Mouse (Mus musculus) heart, postnatal 0 days (tissue): Measurements from ENCODE around the gene Tbc1d9b. TPM values are rescaled to one million over a fixed set of nuclear protein-coding genes. Genes with fewer than 3 reads are reported as not detected.

Experiments used
- ATAC-seq: fragments of 200-750 bp; cut with Nextera tagmentation; 2 replicates; pipeline ENCODE4 v1.8.0; 2017; ENCODE audit warnings: low read depth, moderate number of reproducible peaks, moderate library complexity; ENCODE audit not compliant: insufficient read depth
- DNase-seq: peaks from one replicate; pipeline ENCODE4 v3.0.0-alpha.2; 2016; ENCODE audit warnings: low spot score
- H3K27ac ChIP-seq: fragments of 300-500 bp; sonication (generic); 2 replicates; pipeline ENCODE4 v1.5.1; 2014; ENCODE audit warnings: low read depth, mild to moderate bottlenecking
- H3K27me3 ChIP-seq: fragments of 300-500 bp; sonication (generic); 2 replicates; pipeline ENCODE4 v1.6.1; 2014; ENCODE audit warnings: low read length, mixed read lengths; ENCODE audit not compliant: control insufficient read depth, insufficient read depth
- H3K36me3 ChIP-seq: fragments of 300-500 bp; sonication (generic); replicated peaks from 2 replicates; pipeline ENCODE4 v1.6.1; 2014; ENCODE audit warnings: low read length, mixed read lengths; ENCODE audit not compliant: control insufficient read depth, insufficient read depth
- H3K4me1 ChIP-seq: fragments of 300-500 bp; sonication (generic); 2 replicates; pipeline ENCODE4 v1.6.1; 2014; ENCODE audit warnings: antibody characterized with exemption; ENCODE audit not compliant: control insufficient read depth, insufficient read depth
- H3K4me2 ChIP-seq: fragments of 300-500 bp; sonication (generic); 2 replicates; pipeline ENCODE4 v1.6.1; 2014; ENCODE audit warnings: low read depth, mild to moderate bottlenecking, low read length, moderate library complexity
- H3K4me3 ChIP-seq: fragments of 300-500 bp; sonication (generic); 2 replicates; pipeline ENCODE4 v1.5.1; 2014; ENCODE audit warnings: low read depth, low read length
- H3K9ac ChIP-seq: fragments of 300-500 bp; sonication (generic); replicated peaks from 2 replicates; pipeline ENCODE4 v1.6.1; 2014; ENCODE audit warnings: low read depth, low read length, mixed read lengths
- H3K9me3 ChIP-seq: fragments of 300-500 bp; sonication (generic); replicated peaks from 2 replicates; pipeline ENCODE4 v1.6.1; 2016; ENCODE audit warnings: low read length; ENCODE audit not compliant: control insufficient read depth
- CTCF ChIP-seq: IDR thresholded peaks from 2 replicates; pipeline ENCODE4 v1.5.1; 2016; ENCODE audit warnings: antibody characterized with exemption, control low read depth, low read depth
- EP300 ChIP-seq: IDR thresholded peaks from 2 replicates; pipeline ENCODE4 v1.6.1; 2016; ENCODE audit warnings: antibody characterized with exemption, low read depth
- WGBS: fragments of 180-500 bp; shearing (Covaris S2); extraction: QIAGEN DNeasy Blood & Tissue Kit; methylation state at CpG from one replicate; pipeline ENCODE4 v1.1.7; 2014; 5-methylcytosine and 5-hydroxymethylcytosine counted together
- polyA plus RNA-seq: library from polyadenylated mRNA; unstranded; fragments of >200 nt; fragmentation: Nextera tagmentation; extraction: Ambion mirVana; gene quantifications from 2 replicates; pipeline ENCODE4 v1.2.1, GENCODE M21; 2015
- total RNA-seq: library from RNA; depleted of rRNA; stranded (reverse); fragments of >200 nt; gene quantifications from 2 replicates; pipeline ENCODE4 v1.2.3, GENCODE M21; 2014; ENCODE audit warnings: low replicate concordance; rRNA removed

Gene Tbc1d9b
- 37.6 and 49.0 TPM in 2 replicates for total RNA-seq
- polyA plus RNA-seq: 18.2 and 18.4 TPM in 2 replicates

- Histone ChIP-seq H3K4me2 (peak within 1 kb of the TSS; percentile 87), H3K4me3 (peak within 1 kb of the TSS; percentile 96), H3K27ac (peak within 1 kb of the TSS; percentile 91), H3K4me1 (peaks cover 8% of the 10 kb centered on the region; the same call in 1 of the 2 replicates), H3K36me3 (peaks cover 6% of the 10 kb centered on the region; the same call in 1 of the 2 replicates), H3K9me3 (no peaks in the 10 kb centered on the region), H3K27me3 (no peaks in the 10 kb centered on the region), H3K9ac (peak within 1 kb of the TSS; percentile 99)
- peak; percentile 92 for ATAC-seq
- WGBS: under 1% methylated on average over 63 of the region's 77 CpGs
- TF ChIP-seq CTCF: peak; percentile 83
- no peak for TF ChIP-seq EP300
- peak; percentile 93 for DNase-seq
Measured at GRCm38 (mm10) chr11:50130811-50131766, at the start of gene Tbc1d9b. TSS of gene Tbc1d9b (plus strand) at chr11:50131396.

DNA sequence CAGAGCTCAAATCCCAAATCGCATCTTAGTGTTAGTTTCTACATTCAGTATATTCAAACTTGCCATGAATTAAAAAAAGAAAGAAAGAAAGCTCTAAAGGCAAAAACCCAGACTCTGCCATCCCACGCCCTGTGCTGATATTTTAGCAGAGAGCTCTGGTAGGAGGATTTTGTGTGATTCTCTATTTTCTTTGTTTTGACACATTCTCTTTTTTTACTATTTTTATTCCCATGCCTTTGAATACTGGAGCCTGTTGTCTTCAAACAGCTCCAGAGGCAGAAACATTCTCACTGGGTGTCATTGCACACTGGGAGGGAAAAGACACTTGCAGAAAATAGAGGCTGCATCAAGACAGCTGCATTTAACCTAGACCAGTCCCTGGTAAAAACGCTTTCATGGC, 45.0 kb upstream of the Tbc1d9b start:
- ATAC-seq (no peak), DNase-seq (no peak)
- Histone ChIP-seq H3K4me2 (no peak overlapping the region), H3K27me3 (no peaks in the 10 kb centered on the region), H3K4me3 (no peak overlapping the region), H3K4me1 (0 out of 2 replicates have a peak, but pooled peaks cover 6% of the 10 kb centered on the region), H3K27ac (no peak overlapping the region), H3K9ac (no peak overlapping the region), H3K36me3 (peaks cover 30% of the 10 kb centered on the region), H3K9me3 (no peaks in the 10 kb centered on the region)
- TF ChIP-seq CTCF (no peak), EP300 (no peak)
- 91% methylated on average over 3 of the region's 3 CpGs for WGBS

- no peak for ATAC-seq
- Histone ChIP-seq H3K27ac (no peak overlapping the region), H3K27me3 (no peaks in the 10 kb centered on the region), H3K9ac (no peak overlapping the region), H3K4me1 (peaks cover 14% of the 10 kb centered on the region; the same call in 1 of the 2 replicates), H3K4me2 (no peak overlapping the region), H3K9me3 (no peaks in the 10 kb centered on the region), H3K4me3 (no peak overlapping the region), H3K36me3 (peaks cover 45% of the 10 kb centered on the region)
- 93% methylated on average over 1 of the region's 1 CpGs for WGBS
- no peak for TF ChIP-seq CTCF
- TF ChIP-seq EP300: no peak
- DNase-seq: no peak
Measured at GRCm38 (mm10) chr11:50089840-50090239, 41.4 kb upstream of the Tbc1d9b start.

GRCm38 (mm10) chr11:50090982-50091675, 40.1 kb upstream of the Tbc1d9b start:
- peaks cover 39% of the 10 kb centered on the region for H3K36me3 ChIP-seq
- TF ChIP-seq CTCF: no peak
- H3K4me3 ChIP-seq: no peak overlapping the region
- DNase-seq (no peak), ATAC-seq (no peak)
- no peak overlapping the region for H3K9ac ChIP-seq
- H3K27ac ChIP-seq: no peak overlapping the region
- no peaks in the 10 kb centered on the region for H3K9me3 ChIP-seq
- H3K4me2 ChIP-seq: no peak overlapping the region
- 45% methylated on average over 5 of the region's 5 CpGs for WGBS
- peaks cover 14% of the 10 kb centered on the region; the same call in 1 of the 2 replicates for H3K4me1 ChIP-seq
- no peaks in the 10 kb centered on the region for H3K27me3 ChIP-seq

DNA sequence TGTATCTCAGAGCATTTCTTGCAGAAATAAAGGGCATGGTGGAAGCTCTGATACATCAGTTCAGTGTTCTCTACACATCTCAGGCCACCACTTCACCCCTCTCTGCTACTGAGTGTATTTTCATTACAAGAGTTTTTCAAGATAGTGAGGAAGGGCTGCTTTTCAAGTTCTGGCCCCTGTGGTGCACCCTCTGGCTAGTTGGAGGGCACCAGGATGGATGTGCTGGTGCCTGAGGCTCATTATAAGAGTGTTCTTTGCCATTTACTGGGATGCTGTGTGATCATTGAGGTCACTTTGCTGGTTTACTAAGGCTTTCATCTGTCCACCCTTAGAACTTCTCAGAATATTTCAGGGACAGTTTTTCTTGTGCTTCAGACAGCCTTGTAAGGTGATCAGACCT, 39.5 kb upstream of the Tbc1d9b start:
- no peak overlapping the region for H3K4me2 ChIP-seq
- ATAC-seq (no peak), DNase-seq (no peak)
- peaks cover 14% of the 10 kb centered on the region; the same call in 1 of the 2 replicates for H3K4me1 ChIP-seq
- no peak overlapping the region for H3K9ac ChIP-seq
- H3K27me3 ChIP-seq: no peaks in the 10 kb centered on the region
- TF ChIP-seq EP300: no peak
- no peak for TF ChIP-seq CTCF
- peaks cover 37% of the 10 kb centered on the region for H3K36me3 ChIP-seq
- no peak overlapping the region for H3K4me3 ChIP-seq
- H3K9me3 ChIP-seq: no peaks in the 10 kb centered on the region
- H3K27ac ChIP-seq: no peak overlapping the region
